Mouse (Mus musculus) bone marrow macrophage, adult 2 months (primary cell): Measurements from ENCODE around the gene Dapk3. TPM values are rescaled to one million over a fixed set of nuclear protein-coding genes. Genes with fewer than 3 reads are reported as not detected.

Experiments
- H3K27ac ChIP-seq: 2 replicates; pipeline ENCODE4 v1.5.1; 2012; ENCODE audit warnings: low read depth, low read length; ENCODE audit not compliant: insufficient read depth
- H3K4me1 ChIP-seq: 2 replicates; pipeline ENCODE4 v1.6.1; 2012; ENCODE audit warnings: low read length; ENCODE audit not compliant: control insufficient read depth, insufficient read depth
- H3K4me3 ChIP-seq: 2 replicates; pipeline ENCODE4 v1.5.1; 2012; ENCODE audit warnings: mild to moderate bottlenecking, low read length, moderate library complexity; ENCODE audit not compliant: insufficient read depth
- CTCF ChIP-seq: IDR thresholded peaks from 2 replicates; pipeline ENCODE4 v1.5.1; 2012; ENCODE audit warnings: low read depth, mild to moderate bottlenecking, low read length, moderate library complexity
- POLR2A ChIP-seq: IDR thresholded peaks from 2 replicates; pipeline ENCODE4 v1.6.1; 2012; ENCODE audit warnings: mild to moderate bottlenecking, low read depth, low read length, borderline replicate concordance
- polyA plus RNA-seq: library from polyadenylated mRNA; stranded (reverse); fragments of >200 nt; gene quantifications from 2 replicates; pipeline ENCODE4 v1.2.4, GENCODE M21; 2012; ENCODE audit not compliant: missing spikeins, insufficient read depth, insufficient read length

The Dapk3 gene
- polyA plus RNA-seq, 1 experiment = 36.4 TPM

- Histone ChIP-seq H3K27ac (no peak overlapping the region), H3K4me1 (peaks cover 5% of the 10 kb centered on the region), H3K4me3 (no peak overlapping the region)
- TF ChIP-seq CTCF (no peak), POLR2A (no peak)
These were observed 13.8 kb downstream of the Dapk3 start for GRCm38 (mm10) chr10:81196470-81197065.

DNA sequence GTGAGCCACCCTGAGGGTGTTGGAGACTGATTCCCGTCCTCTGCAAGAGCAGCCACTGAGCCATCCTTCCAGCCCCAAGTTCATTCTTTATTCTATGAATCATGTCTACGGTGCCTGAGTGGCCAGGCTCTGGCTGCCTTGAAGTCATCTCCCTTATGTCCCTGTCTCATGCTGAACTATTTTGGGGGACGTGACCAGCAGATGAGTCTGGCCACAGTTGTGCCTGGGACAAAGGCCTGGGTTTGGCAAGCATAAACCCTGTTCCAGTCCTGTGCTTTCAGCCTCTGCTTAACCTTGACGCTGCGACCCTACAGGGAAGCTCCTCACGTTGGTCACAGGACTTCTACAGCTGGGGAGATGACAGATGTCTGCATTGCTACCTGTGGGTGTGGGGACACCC lies 14.5 kb downstream of the Dapk3 start:
- Histone ChIP-seq H3K4me3 (no peak overlapping the region), H3K27ac (no peak overlapping the region), H3K4me1 (no peaks in the 10 kb centered on the region; the same call in 1 of the 2 replicates)
- TF ChIP-seq CTCF (no peak), POLR2A (no peak)

DNA sequence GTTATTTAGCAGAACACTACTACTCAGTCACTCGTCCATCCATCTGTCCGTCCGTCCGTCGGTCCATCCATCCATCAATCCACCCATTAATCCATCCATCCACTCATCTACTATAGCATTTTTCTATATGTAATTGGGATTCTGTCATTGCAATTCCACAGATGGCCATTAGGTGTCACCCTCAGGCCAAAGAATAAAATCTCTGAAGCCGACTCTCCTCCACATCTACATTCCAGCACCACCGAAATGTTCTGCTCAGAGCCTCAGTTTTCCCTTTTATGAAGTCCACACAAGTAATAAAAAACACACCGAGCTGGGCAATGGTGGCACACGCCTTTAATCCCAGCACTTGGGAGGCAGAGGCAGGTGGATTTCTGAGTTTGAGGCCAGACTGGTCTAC lies 15.4 kb downstream of the Dapk3 start:
- TF ChIP-seq CTCF = no peak
- no peak for TF ChIP-seq POLR2A

DNA sequence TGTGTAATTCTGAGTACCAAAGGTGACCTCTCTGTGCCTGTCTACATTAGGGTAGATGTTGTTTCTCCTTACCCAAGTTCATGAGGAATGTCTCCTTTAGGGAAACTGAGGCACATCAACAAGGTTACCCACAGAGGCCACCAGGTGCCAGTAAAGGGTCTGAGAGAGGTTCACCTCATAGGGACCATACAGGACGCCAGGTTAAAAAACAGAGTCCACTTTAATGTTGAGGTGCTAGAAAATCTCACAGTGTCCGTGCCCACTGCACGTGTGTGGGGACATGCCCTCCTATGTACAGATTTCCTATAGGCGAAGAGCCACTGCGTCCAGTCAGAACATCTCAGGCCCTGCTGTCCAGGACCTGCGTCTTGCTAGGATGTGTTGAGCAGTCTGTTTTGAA lies 16.2 kb downstream of the Dapk3 start:
- TF ChIP-seq POLR2A = no peak
- TF ChIP-seq CTCF = no peak
- no peaks in the 10 kb centered on the region for H3K4me1 ChIP-seq
- no peak overlapping the region for H3K27ac ChIP-seq
- H3K4me3 ChIP-seq = no peak overlapping the region

More for the DNA sequence above, 15.4 kb downstream of the Dapk3 start:
- H3K4me3 ChIP-seq = no peak overlapping the region
- no peaks in the 10 kb centered on the region; the same call in 1 of the 2 replicates for H3K4me1 ChIP-seq
- no peak overlapping the region for H3K27ac ChIP-seq

GRCm38 (mm10) chr10:81200141-81200540 lies 17.3 kb downstream of the Dapk3 start:
- H3K4me1 ChIP-seq = no peaks in the 10 kb centered on the region
- H3K4me3 ChIP-seq = no peak overlapping the region
- no peak overlapping the region for H3K27ac ChIP-seq
- no peak for TF ChIP-seq CTCF
- TF ChIP-seq POLR2A = no peak

GRCm38 (mm10) chr10:81200605-81201287 lies 17.9 kb downstream of the Dapk3 start:
- no peaks in the 10 kb centered on the region for H3K4me1 ChIP-seq
- TF ChIP-seq CTCF (no peak), POLR2A (no peak)
- H3K4me3 ChIP-seq = no peak overlapping the region
- H3K27ac ChIP-seq = no peak overlapping the region

DNA sequence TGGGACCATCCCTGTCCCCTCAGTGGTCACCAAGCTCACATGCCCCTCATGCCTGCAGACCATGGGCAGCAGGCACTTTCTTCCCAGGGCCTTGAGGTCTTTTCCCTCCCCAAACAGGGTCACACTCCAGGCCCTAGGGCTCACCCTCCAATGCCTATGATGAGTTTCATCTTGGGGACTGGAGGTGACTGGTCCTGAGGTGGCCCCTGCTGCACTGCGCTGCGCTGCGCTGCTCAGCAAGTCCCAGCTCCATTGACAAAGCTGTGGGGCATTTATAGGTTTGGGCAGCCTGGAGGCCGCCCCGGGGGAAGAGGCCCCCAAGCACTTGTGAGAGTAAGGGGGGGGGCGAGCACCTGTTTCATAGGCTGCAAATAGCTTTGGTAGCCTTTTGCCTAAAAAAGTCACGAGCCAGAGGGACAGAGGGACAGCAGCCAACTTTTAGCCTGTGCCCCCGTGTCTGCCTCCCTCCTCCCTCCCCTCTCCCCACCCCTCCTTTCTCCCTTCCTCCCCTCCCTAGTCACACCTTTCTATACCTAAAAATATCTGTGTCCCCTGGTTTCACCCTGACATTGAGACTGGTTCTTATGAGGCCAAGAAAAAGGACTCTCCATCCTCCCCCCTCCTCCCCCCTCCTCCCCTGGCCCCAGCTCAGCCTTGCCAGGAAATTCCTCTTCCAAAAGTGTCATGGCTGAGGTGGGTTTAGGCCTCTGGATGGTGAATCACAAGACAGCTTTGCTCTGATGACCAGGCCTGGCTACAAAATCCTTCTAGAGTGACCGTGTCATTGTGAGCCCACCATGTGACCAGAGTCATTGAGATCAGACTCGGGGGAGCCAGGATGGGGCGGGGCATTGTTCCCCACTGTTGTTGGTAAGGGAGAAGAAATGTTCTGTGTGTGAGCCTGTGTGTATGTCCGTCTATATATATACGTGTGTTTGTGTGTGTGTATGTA lies 19.3 kb downstream of the Dapk3 start, which contains the start of gene Nmrk2:
Nmrk2 (minus strand) TSS at position 245 of the 952 bp plus-strand sequence.
- Histone ChIP-seq H3K4me3 (no peak within 1 kb of the TSS), H3K27ac (no peak within 1 kb of the TSS), H3K4me1 (no peaks in the 10 kb centered on the region)
- TF ChIP-seq CTCF (no peak), POLR2A (no peak)

- Histone ChIP-seq H3K4me3 (no peak overlapping the region), H3K4me1 (no peaks in the 10 kb centered on the region), H3K27ac (no peak overlapping the region)
- no peak for TF ChIP-seq CTCF
- no peak for TF ChIP-seq POLR2A
These were observed 20.3 kb downstream of the Dapk3 start for GRCm38 (mm10) chr10:81202978-81203720.

DNA sequence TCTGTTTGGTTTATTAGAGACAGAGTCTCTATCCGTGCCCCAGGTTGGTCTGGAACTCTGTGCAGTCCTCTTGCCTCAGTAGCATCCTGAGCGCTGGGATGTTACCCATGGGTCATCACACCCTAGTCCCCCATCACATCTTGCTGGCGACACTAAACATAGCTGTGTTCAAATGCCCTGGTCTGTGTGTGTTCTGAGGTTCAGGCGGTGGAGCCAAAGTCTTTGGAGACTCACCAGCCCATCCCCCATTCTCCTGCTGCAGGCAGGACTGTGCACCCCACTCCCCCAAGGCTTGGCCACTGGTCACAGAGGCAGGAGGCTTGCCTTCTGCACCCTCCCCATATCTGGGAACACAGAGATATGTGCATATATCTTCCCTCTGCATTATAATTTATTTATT lies 21.3 kb downstream of the Dapk3 start:
- TF ChIP-seq POLR2A (no peak), CTCF (no peak)

More for the DNA sequence above, 21.3 kb downstream of the Dapk3 start:
- H3K4me3 ChIP-seq = no peak overlapping the region
- no peaks in the 10 kb centered on the region for H3K4me1 ChIP-seq
- H3K27ac ChIP-seq = no peak overlapping the region
